Mouse (Mus musculus): ENCODE results near the gene 4930583I09Rik.

DNA sequence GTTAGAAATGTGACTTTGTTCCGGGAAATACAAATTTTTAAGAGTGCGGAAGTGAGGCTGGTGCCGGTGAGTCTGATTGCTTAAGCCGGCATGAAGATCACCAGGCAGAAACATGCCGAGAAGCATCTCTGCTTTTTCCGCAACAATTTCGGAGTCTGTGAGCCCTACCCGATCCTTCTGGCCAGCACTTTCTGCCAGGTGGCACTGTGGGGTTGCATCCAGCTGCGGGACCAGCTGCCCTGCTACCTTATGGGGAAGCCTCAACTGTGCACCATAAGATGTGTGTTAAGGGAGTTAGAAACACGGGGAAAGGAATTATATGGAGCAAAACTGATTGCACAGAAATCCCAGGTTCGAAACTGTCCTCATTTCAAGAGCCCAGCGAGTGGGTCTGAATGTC is 40.2 kb upstream of the 4930583I09Rik start:
- TF ChIP-seq CTCF (IDR thresholded peaks at IDR 0.05; ENCODE audit: low read depth, low read length): no peak
- no peak for TF ChIP-seq POLR2A (IDR thresholded peaks at IDR 0.05; ENCODE audit: extremely low read depth, insufficient read depth, low read length)
